Mouse (Mus musculus) cortical plate, adult 2 months (tissue): ENCODE results near the gene Jtb. TPM values are rescaled to one million over a fixed set of nuclear protein-coding genes. Genes with fewer than 3 reads are reported as not detected.
A peak's percentile ranks its signal among the peaks of the same experiment; 100 is the strongest.

Experiments used
- H3K27ac ChIP-seq: fragments of 200-500 bp; 2 replicates; pipeline ENCODE4 v1.5.1; 2012; ENCODE audit warnings: low read length, control low read depth, inconsistent platforms; ENCODE audit not compliant: insufficient read depth
- H3K4me1 ChIP-seq: fragments of 200-500 bp; 2 replicates; pipeline ENCODE4 v1.6.1; 2011; ENCODE audit warnings: low read length; ENCODE audit not compliant: control insufficient read depth, insufficient read depth
- H3K4me3 ChIP-seq: fragments of 200-500 bp; 2 replicates; pipeline ENCODE4 v1.5.1; 2011; ENCODE audit warnings: mild to moderate bottlenecking, low read length, control low read depth; ENCODE audit not compliant: insufficient read depth
- CTCF ChIP-seq: fragments of 200-500 bp; IDR thresholded peaks from 2 replicates; pipeline ENCODE4 v1.5.1; 2011; ENCODE audit warnings: mild to moderate bottlenecking, control low read depth, low read length; ENCODE audit not compliant: insufficient read depth; ENCODE audit errors: extremely low read depth
- POLR2A ChIP-seq: fragments of 200-500 bp; IDR thresholded peaks from 2 replicates; pipeline ENCODE4 v1.6.1; 2011; ENCODE audit warnings: mild to moderate bottlenecking, low read length, control low read depth; ENCODE audit not compliant: insufficient read depth; ENCODE audit errors: extremely low read depth
- polyA plus RNA-seq: library from polyadenylated mRNA; depleted of rRNA; stranded (reverse); fragments of >200 nt; gene quantifications from 2 replicates; pipeline ENCODE4 v1.2.3, GENCODE M21; 2012

Gene Jtb
- polyA plus RNA-seq, 1 experiment: 59.2 TPM

DNA sequence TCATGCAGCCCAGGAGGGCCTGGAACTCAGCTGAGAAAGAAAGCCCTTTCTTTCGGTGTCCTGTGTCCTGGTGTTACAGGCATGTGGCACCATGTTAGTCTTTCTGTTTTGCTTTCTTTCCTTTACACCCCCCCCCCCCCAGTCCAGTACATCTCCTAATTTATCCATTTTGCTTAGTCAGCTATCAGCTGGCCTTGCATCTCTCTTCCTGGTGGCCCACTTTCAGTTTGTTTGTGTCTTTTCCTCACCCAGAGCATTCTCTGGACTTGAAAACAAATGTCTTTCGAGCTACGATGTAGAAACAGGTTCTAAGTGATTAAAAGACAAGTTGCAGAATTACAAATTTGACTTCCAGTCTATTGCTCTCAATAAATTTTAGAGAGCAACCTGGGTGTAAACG lies 8.9 kb upstream of the Jtb start:
- Histone ChIP-seq H3K27ac (no peak overlapping the region), H3K4me3 (no peak overlapping the region), H3K4me1 (no peaks in the 10 kb centered on the region)
- TF ChIP-seq CTCF (no peak), POLR2A (no peak)

GRCm38 (mm10) chr3:90222941-90223340 lies 8.5 kb upstream of the Jtb start:
- H3K27ac ChIP-seq: no peak overlapping the region
- H3K4me3 ChIP-seq: no peak overlapping the region
- H3K4me1 ChIP-seq: no peaks in the 10 kb centered on the region
- TF ChIP-seq CTCF: no peak
- no peak for TF ChIP-seq POLR2A

- no peaks in the 10 kb centered on the region for H3K4me1 ChIP-seq
- H3K4me3 ChIP-seq: no peak overlapping the region
- H3K27ac ChIP-seq: no peak overlapping the region
- TF ChIP-seq POLR2A (no peak), CTCF (no peak)
Observed at GRCm38 (mm10) chr3:90224331-90224730, 7.1 kb upstream of the Jtb start.

GRCm38 (mm10) chr3:90231075-90231474 lies 322 bp upstream of the Jtb start:
- Histone ChIP-seq H3K4me1 (peaks cover 2% of the 10 kb centered on the region), H3K4me3 (peak overlapping the region; percentile 66), H3K27ac (no peak overlapping the region)
- TF ChIP-seq CTCF (no peak), POLR2A (no peak)

DNA sequence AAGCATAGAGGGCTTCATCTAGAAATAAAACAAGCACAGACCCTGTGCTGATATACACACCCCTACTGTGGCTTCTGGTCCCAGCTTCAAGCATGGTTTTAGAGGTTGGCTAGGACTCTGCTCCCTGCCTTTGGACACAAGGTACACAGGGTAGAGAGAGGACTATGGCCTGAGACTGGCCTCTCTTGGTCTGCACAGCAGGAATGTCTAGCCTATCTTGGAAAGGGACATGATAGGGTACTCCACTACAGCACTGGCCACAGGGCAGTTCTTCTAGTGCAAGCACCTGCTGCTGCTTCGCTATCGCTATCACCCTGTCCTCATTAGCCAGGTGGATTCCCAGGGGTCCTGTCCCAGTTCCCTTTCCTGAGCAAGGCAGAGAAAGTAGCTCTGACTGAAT lies 9.9 kb downstream of the Jtb start:
- Histone ChIP-seq H3K4me3 (no peak overlapping the region), H3K4me1 (no peaks in the 10 kb centered on the region), H3K27ac (no peak overlapping the region)
- TF ChIP-seq CTCF (no peak), POLR2A (no peak)

- TF ChIP-seq POLR2A: no peak
- TF ChIP-seq CTCF: no peak
- Histone ChIP-seq H3K4me1 (no peaks in the 10 kb centered on the region), H3K4me3 (no peak overlapping the region), H3K27ac (no peak overlapping the region)
Observed at GRCm38 (mm10) chr3:90241669-90242358, 10.4 kb downstream of the Jtb start.

DNA sequence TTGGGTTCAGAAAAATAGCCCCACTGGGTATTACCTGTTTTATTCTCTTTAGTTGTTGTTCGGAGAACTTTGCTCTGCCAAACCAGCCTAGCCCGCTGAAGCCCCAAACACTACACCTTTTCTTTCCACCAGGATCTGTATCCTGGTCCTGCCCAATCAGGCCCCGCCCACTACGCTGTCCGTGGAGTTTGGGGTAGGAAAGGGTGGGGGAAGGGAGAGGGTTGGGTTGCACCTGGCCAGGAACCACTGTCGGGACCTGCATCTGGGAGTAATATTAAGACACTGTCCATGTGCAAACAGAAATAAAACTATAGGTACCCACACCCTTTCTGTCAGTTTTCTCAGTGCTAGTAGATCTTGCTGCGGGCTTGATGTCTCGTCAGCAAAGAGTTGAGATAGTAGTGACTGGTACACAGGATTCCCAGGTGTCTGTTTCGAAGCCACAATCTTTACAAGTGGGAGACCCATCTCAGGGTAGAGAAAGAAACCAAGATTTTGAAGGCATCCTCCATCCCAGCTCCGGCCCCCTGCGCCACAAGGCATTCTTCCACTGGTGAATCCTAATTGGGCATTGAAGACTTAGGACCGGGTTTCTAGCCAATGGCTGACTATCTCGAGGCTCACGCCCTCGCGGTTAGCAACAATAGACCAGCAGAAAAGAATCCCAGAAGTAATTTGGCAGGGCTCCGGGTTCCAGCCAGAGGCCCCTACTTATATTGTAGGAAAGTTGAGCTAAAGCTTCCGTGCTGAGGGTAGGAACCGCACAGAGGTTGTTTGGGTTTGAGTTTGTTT lies 11.8 kb downstream of the Jtb start, which contains the start of gene Creb3l4:
Gene Creb3l4 (minus strand): TSS at position 529 of the 792 bp plus-strand sequence.
- no peak within 1 kb of the TSS for H3K27ac ChIP-seq
- 0 out of 2 replicates have a peak within 1 kb of the TSS, but pooled peaks have one; percentile 7 for H3K4me3 ChIP-seq
- no peaks in the 10 kb centered on the region for H3K4me1 ChIP-seq
- TF ChIP-seq POLR2A (no peak), CTCF (no peak)

DNA sequence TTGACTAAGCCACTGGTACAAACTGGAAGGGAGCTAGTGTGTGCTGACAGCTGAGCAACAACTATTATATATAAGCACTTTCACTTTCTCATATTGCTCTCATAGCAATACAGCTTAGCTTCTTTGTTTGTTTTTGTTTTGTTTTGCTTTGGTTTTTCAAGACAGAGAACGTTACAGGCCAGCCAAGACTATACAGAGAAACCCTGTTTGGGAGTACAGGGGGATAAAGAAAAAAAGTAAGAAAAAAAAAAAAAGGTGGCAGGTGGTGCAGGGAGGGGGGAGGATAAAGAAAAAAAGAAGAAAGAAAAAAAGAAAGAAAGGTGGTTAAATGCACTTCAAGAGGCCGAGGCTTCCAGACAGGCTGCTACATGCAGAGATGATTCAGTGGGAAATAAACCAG lies 14.0 kb downstream of the Jtb start:
- no peak overlapping the region for H3K27ac ChIP-seq
- H3K4me1 ChIP-seq: no peaks in the 10 kb centered on the region
- no peak overlapping the region for H3K4me3 ChIP-seq
- no peak for TF ChIP-seq CTCF
- no peak for TF ChIP-seq POLR2A

- H3K4me1 ChIP-seq: peaks cover 2% of the 10 kb centered on the region; the same call in 1 of the 2 replicates
- peak overlapping the region; percentile 66 for H3K4me3 ChIP-seq
- H3K27ac ChIP-seq: peak overlapping the region; percentile 85
- TF ChIP-seq CTCF (no peak), POLR2A (no peak)
Observed at GRCm38 (mm10) chr3:90247630-90247959, 16.2 kb downstream of the Jtb start.

DNA sequence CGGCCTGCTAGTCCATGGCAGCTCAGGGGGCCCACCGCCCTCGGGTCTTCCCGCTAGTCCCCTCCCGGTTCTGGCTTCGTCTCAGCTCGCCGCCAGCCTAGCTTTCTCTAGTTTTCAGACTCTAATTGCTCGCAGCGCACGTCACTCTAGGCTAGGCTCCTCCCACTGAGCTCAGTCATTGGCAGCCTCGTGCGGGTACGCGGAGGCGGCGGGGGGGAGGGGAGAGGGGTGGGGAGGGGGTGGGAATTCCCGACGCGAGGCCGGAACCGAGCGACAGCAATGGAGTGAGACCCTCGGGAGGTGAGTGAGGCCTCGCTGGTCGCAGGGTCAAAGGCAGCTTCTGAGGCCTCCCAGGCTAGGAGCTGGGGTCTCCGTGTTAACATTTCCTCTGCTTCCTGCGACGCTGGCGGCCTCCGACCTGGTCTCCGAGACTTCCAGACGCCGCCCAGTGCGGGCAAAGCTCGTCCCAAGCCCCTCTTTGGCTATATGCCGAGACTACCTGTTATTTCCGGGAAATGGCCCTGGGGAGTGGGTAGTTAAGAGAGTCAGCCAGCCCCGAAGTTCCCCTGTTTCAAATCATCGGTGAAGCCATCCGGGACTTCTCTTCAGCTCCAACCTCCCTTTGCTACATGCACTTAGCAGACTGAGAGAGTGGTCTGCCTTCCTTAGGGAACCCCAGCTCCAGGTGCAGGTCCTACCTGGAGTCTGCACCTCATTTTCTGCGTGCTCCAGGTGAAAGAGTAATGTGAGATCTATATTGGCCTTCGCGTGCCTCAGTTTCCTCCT lies 16.8 kb downstream of the Jtb start, which contains the start of gene Slc39a1:
Gene Slc39a1 (plus strand): TSS at position 213 of the 786 bp plus-strand sequence.
- Histone ChIP-seq H3K4me3 (peak within 1 kb of the TSS; percentile 66), H3K27ac (peak within 1 kb of the TSS; percentile 85), H3K4me1 (peaks cover 2% of the 10 kb centered on the region; the same call in 1 of the 2 replicates)
- no peak for TF ChIP-seq CTCF
- TF ChIP-seq POLR2A: peak; percentile 78; the same call in 1 of the 2 replicates
